Mouse (Mus musculus) heart, postnatal 0 days (tissue): ENCODE data around the gene Tfip11. TPM values are rescaled to one million over a fixed set of nuclear protein-coding genes. Genes with fewer than 3 reads are reported as not detected.

Experiments
- ATAC-seq: fragments of 200-750 bp; cut with Nextera tagmentation; 2 replicates; pipeline ENCODE4 v1.8.0; 2017; ENCODE audit warnings: low read depth, moderate number of reproducible peaks, moderate library complexity; ENCODE audit not compliant: insufficient read depth
- DNase-seq: peaks from one replicate; pipeline ENCODE4 v3.0.0-alpha.2; 2016; ENCODE audit warnings: low spot score
- H3K27ac ChIP-seq: fragments of 300-500 bp; sonication (generic); 2 replicates; pipeline ENCODE4 v1.5.1; 2014; ENCODE audit warnings: low read depth, mild to moderate bottlenecking
- H3K27me3 ChIP-seq: fragments of 300-500 bp; sonication (generic); 2 replicates; pipeline ENCODE4 v1.6.1; 2014; ENCODE audit warnings: low read length, mixed read lengths; ENCODE audit not compliant: control insufficient read depth, insufficient read depth
- H3K36me3 ChIP-seq: fragments of 300-500 bp; sonication (generic); replicated peaks from 2 replicates; pipeline ENCODE4 v1.6.1; 2014; ENCODE audit warnings: low read length, mixed read lengths; ENCODE audit not compliant: control insufficient read depth, insufficient read depth
- H3K4me1 ChIP-seq: fragments of 300-500 bp; sonication (generic); 2 replicates; pipeline ENCODE4 v1.6.1; 2014; ENCODE audit warnings: antibody characterized with exemption; ENCODE audit not compliant: control insufficient read depth, insufficient read depth
- H3K4me2 ChIP-seq: fragments of 300-500 bp; sonication (generic); 2 replicates; pipeline ENCODE4 v1.6.1; 2014; ENCODE audit warnings: low read depth, mild to moderate bottlenecking, low read length, moderate library complexity
- H3K4me3 ChIP-seq: fragments of 300-500 bp; sonication (generic); 2 replicates; pipeline ENCODE4 v1.5.1; 2014; ENCODE audit warnings: low read depth, low read length
- H3K9ac ChIP-seq: fragments of 300-500 bp; sonication (generic); replicated peaks from 2 replicates; pipeline ENCODE4 v1.6.1; 2014; ENCODE audit warnings: low read depth, low read length, mixed read lengths
- H3K9me3 ChIP-seq: fragments of 300-500 bp; sonication (generic); replicated peaks from 2 replicates; pipeline ENCODE4 v1.6.1; 2016; ENCODE audit warnings: low read length; ENCODE audit not compliant: control insufficient read depth
- CTCF ChIP-seq: IDR thresholded peaks from 2 replicates; pipeline ENCODE4 v1.5.1; 2016; ENCODE audit warnings: antibody characterized with exemption, control low read depth, low read depth
- EP300 ChIP-seq: IDR thresholded peaks from 2 replicates; pipeline ENCODE4 v1.6.1; 2016; ENCODE audit warnings: antibody characterized with exemption, low read depth
- WGBS: fragments of 180-500 bp; shearing (Covaris S2); extraction: QIAGEN DNeasy Blood & Tissue Kit; methylation state at CpG from one replicate; pipeline ENCODE4 v1.1.7; 2014; 5-methylcytosine and 5-hydroxymethylcytosine counted together
- polyA plus RNA-seq: library from polyadenylated mRNA; unstranded; fragments of >200 nt; fragmentation: Nextera tagmentation; extraction: Ambion mirVana; gene quantifications from 2 replicates; pipeline ENCODE4 v1.2.1, GENCODE M21; 2015
- total RNA-seq: library from RNA; depleted of rRNA; stranded (reverse); fragments of >200 nt; gene quantifications from 2 replicates; pipeline ENCODE4 v1.2.3, GENCODE M21; 2014; ENCODE audit warnings: low replicate concordance

Tfip11 gene
- total and polyA plus RNA-seq, 2 experiments from 2014 or later = 6.5 to 11.7 TPM

- WGBS = 100% methylated on average over 1 of the region's 1 CpGs
Measured at GRCm38 (mm10) chr5:112377380-112377779, 51.2 kb downstream of the Tfip11 start.

DNA sequence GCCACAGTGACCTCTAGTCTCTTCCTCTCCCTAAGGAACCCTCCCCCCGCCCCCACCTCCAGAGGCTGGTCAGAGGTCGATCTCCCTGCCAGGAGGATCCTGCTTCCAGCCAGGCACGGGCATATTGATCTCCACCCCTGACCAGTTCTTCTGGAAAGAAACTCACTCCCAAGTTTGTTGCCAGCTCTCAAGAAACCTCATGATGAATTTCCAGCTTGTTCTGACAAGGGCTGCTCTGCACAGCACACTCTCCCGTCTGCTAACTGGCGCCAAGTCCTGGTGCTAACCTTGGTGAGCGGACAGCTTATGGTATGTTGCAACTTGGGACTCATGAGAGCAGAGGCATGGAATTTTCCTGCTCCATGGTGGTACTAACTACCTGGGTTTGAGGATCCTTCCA lies 52.6 kb downstream of the Tfip11 start:
- WGBS = 70% methylated on average over 6 of the region's 6 CpGs
- no peak overlapping the region for H3K4me3 ChIP-seq
- no peak for TF ChIP-seq EP300
- TF ChIP-seq CTCF = no peak
- no peaks in the 10 kb centered on the region for H3K27me3 ChIP-seq
- H3K9me3 ChIP-seq = no peaks in the 10 kb centered on the region
- H3K4me1 ChIP-seq = no peaks in the 10 kb centered on the region
- no peak overlapping the region for H3K9ac ChIP-seq
- H3K36me3 ChIP-seq = peaks cover 36% of the 10 kb centered on the region
- ATAC-seq (no peak), DNase-seq (no peak)
- H3K4me2 ChIP-seq = no peak overlapping the region
- no peak overlapping the region for H3K27ac ChIP-seq

More at GRCm38 (mm10) chr5:112377380-112377779, 51.2 kb downstream of the Tfip11 start:
- no peaks in the 10 kb centered on the region for H3K27me3 ChIP-seq
- ATAC-seq = no peak
- H3K9ac ChIP-seq = no peak overlapping the region
- no peak overlapping the region for H3K4me2 ChIP-seq
- H3K27ac ChIP-seq = no peak overlapping the region
- H3K4me1 ChIP-seq = no peaks in the 10 kb centered on the region
- no peak for DNase-seq
- no peak for TF ChIP-seq CTCF
- no peak for TF ChIP-seq EP300
- H3K36me3 ChIP-seq = peaks cover 39% of the 10 kb centered on the region
- no peak overlapping the region for H3K4me3 ChIP-seq
- no peaks in the 10 kb centered on the region for H3K9me3 ChIP-seq

DNA sequence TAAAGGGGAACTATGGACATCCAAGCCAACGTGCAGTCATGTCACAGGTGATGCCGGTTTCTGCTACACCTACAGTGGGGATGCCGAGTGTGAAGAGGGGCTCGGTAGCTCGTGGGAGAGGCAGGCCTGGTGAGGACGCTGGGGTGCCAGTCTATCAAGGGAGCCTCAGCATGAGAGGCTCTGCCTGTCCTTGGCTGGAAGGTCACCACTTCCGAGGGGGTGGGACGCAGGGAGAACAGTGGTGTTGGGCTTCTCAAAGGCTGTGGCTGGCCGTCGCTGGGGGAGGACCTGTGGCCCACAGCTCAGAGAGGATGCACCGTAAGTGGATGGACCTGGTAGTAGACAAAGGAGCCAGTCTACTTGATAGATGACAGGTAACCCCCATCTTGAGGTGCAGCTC lies 55.0 kb downstream of the Tfip11 start:
- H3K27me3 ChIP-seq = no peaks in the 10 kb centered on the region
- no peak overlapping the region for H3K4me3 ChIP-seq
- H3K9ac ChIP-seq = no peak overlapping the region
- no peaks in the 10 kb centered on the region for H3K9me3 ChIP-seq
- DNase-seq (no peak), ATAC-seq (no peak)
- TF ChIP-seq EP300 (no peak), CTCF (no peak)
- H3K27ac ChIP-seq = no peak overlapping the region
- no peaks in the 10 kb centered on the region for H3K4me1 ChIP-seq
- 59% methylated on average over 11 of the region's 11 CpGs for WGBS
- H3K4me2 ChIP-seq = no peak overlapping the region
- peaks cover 17% of the 10 kb centered on the region for H3K36me3 ChIP-seq

DNA sequence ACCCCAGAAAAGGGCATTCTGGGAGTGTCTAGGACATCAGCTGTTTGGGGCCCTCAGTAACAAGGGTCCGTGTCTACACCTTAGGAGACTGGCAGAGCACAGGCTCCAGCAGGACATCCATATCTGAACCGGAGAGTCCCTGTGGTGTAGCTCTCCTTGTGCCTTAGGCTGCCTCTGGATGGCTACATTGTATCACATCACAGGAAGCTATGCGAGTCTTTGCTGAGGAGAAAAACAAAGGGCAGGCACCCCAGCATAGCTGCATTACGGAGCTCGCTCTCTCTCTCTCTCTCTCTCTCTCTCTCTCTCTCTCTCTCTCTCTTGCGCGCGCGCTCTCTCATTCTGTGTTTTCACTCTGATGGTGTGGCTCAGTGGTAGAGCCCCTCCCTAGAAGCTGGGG lies 55.9 kb downstream of the Tfip11 start:
- H3K4me1 ChIP-seq = no peaks in the 10 kb centered on the region
- no peak overlapping the region for H3K4me3 ChIP-seq
- H3K4me2 ChIP-seq = no peak overlapping the region
- no peak overlapping the region for H3K27ac ChIP-seq
- H3K9me3 ChIP-seq = no peaks in the 10 kb centered on the region
- H3K9ac ChIP-seq = no peak overlapping the region
- no peak for DNase-seq
- H3K27me3 ChIP-seq = no peaks in the 10 kb centered on the region
- no peak for ATAC-seq
- 78% methylated on average over 9 of the region's 9 CpGs for WGBS
- peaks cover 17% of the 10 kb centered on the region for H3K36me3 ChIP-seq
- TF ChIP-seq EP300 = no peak
- no peak for TF ChIP-seq CTCF

GRCm38 (mm10) chr5:112382641-112383330 lies 56.6 kb downstream of the Tfip11 start:
- H3K4me2 ChIP-seq = no peak overlapping the region
- H3K4me1 ChIP-seq = no peaks in the 10 kb centered on the region
- peak overlapping the region; percentile 9; the same call in 1 of the 2 replicates for H3K27ac ChIP-seq
- ATAC-seq (peak; percentile 52; the same call in 1 of the 2 replicates), DNase-seq (no peak)
- TF ChIP-seq EP300 (no peak), CTCF (no peak)
- H3K36me3 ChIP-seq = peaks cover 17% of the 10 kb centered on the region
- H3K27me3 ChIP-seq = 0 out of 2 replicates have a peak, but pooled peaks cover 2% of the 10 kb centered on the region
- H3K9ac ChIP-seq = no peak overlapping the region
- H3K4me3 ChIP-seq = no peak overlapping the region
- WGBS = 59% methylated on average over 16 of the region's 17 CpGs
- H3K9me3 ChIP-seq = no peaks in the 10 kb centered on the region
